Mouse (Mus musculus) layer of hippocampus, postnatal 14 days (tissue): ENCODE measurements at regions not wholly inside any gene's neighbourhood (a gene's known extent, or its start where the extent isn't known, plus 50 kb on each side); places are given as distances from the start of the nearest gene placed in this dataset.
"Not testable (repeated sequence)": the region's sequence is repeated elsewhere in the genome, so short reads cannot be mapped to it uniquely, and the experiment has no call there.

ENCODE experiments used
- DNase-seq, 2 experiments: peaks; one replicate each; pipeline ENCODE4 v3.0.0; 2021 to 2022; ENCODE audit warnings: low spot score in 2 of 2, mixed read lengths in 1 of 2

DNA sequence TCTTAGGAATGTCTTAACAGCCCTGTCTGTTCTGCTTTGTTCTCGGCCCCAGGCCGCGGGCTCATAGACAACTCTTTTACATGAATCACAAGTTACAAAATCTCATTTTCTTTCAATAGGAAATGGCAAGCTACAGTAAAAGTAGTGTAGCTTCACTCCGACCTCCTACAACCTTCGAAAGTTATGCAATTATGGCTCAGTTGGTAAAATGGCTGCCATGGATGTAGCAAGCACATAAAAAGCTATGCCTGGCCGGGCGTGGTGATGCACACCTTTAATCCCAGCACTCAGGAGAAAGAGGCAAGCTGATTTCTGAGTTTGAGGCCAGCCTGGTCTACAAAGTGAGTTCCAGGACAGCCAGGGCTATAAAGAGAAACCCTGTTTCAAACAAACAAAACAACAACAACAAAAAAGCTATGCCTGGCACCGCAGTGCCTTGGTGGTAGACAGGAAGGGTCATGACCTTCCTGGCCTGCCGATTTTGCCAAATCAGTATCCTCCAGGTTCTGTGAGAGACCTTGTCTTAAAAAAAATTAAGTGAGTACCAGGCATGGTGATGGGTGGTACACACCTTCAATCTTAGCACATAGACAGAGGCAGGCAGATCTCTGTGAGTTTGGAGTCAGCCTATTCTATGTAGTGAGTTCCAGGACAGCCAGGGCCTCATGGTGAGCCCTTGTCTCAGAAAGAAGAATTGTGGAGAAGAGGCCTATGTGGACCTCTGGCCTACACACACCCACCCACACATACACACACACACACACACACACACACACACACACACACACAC is 71.8 kb upstream of the Cpsf6 start:
- no peak for DNase-seq

DNA sequence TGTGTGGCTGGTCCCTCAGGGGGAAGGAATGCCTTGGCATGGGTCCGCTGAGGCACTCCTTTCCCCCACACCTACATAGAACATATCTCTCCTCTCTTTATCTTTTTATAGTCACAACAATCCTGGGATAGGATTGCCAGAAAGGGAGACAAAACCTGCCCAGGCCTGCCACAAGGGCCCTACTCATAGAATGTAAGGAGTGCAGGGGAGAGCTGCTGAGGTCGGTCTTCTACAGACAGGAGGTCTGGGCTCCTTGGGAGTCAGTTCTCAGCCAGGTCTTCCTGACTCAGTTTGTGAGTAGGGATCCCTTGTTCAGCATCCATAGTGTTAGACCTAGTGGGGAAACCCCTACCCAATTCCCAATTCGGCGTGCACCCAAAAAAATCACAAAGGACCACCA is 70.8 kb upstream of the Cpsf6 start:
- DNase-seq = no peak

DNA sequence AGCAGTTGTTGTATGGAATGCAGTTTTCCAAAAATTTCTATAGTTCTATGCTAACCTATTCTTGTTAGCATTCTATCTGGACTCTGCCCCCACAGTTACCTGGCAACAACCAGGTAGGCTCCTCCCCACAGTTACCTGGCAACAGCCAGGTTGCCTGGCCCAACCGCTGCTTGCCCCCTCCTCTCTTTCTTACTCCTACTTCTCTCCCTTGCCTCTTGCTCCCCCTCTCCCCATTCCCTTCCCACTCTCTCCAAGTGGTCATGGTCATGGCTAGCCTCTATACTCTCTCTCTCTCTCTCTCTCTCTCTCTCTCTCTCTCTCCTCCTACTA is 70.4 kb upstream of the Cpsf6 start:
- no peak for DNase-seq

DNA sequence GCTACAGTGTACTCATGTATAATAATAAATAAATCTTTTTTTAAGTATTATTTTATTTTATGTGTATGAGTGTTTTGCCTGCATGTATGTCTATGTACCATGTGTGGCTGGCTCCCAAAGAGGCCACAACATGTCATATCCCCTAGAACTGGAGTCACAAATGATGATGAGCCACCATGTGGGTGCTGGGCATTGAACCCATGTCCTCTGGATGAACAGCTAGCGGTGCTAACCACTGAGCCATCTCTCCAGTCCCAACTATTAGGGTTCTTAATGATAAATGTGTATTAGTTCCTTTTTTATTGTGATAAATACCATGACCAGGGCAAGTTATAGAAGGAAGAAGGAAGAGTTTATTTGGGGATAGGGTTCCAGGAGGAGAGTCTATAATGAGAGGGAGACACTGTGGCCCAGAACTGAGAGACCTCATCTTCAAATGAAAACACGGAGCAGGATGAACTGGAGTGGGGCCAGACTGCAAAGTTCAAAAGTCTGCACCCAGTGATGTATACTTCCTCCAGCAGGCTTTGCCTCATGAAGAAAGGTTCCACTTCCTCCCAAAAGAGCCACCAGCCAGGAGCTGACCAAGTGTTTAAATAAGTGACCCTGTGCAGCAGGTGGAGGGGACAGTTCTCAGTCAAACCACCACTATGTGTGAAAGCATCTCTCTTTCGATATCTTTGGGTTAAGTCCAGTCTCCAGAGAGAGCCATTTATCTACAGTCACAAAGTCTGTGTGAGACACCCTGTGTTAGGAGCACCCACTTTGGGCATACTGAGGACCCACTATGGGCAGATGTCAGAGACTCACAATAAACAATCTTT is 69.8 kb upstream of the Cpsf6 start:
- no peak for DNase-seq

DNA sequence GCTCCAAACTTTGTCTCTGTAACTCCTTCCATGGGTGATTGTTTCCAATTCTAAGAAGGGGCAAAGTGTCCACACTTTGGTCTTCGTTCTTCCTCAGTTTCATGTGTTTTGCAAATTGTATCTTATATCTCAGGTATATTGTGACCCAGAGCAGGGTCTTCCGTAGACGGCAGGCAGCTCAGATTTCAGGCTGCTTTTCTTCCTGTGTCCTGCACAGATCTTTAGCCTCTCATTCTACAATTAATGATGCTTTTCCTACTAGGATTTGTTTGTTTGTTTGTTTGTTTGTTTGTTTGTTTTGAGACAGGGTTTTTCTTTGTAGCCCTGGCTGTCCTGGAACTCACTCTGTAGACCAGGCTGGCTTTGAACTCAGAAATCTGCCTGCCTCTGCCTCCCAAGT is 69.0 kb upstream of the Cpsf6 start:
- not testable (repeated sequence) for DNase-seq

DNA sequence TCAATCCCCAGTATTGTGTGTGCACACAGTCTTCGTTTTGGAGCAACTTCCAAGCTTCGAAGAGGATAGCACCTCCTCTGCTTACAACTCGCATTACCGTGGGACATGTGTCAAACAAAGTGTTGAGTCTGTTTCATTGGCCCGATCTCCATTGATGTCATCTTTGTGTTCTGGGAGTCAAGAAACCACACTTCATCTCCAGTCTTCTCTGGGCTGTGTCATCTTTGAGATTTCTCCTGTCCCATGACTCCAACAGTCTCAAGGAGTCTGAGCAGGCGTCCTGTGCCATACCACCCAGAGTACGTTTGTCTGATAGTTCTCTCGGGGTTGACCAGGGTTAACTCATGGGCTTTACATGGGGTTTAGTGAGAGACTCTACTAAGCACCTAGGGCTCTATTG is 67.8 kb upstream of the Cpsf6 start:
- no peak for DNase-seq

DNA sequence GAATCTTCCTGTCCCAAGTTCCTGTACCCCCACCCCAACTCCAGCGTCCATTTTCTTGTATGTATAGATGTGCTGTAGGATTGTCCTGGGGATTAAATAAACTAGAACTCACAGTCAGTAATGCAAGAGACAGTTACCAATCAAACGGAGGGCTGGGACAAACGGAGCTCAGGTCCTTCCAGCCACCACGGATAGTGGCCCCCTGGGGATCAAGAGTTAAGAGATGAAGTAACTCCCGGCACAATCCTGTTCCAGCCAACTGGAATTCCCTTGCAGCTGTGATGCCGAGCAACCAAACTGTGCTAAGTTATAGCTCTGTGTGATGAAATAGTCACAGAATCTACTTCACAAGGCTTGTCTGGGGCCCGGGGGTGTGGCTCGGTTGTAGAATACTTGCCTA is 67.4 kb upstream of the Cpsf6 start:
- DNase-seq = no peak

DNA sequence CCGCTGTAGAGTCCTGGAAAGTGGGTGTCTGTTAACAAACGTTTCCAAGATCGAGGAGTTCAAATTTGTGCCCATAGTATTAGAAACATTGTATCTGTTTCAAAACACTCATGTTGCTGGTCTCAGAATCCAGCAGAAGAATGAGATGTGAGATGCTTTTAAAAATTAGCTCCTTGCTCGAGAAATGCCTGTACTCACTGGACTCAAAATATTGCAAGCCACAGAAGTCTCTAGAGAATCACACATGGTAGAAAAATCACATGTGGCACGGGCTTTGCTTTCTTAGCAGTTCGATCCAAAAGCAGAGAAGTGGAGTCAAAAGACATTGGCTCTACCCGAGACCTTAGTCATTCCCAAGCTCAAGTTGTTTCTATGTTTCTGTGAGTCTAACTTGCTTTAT is 67.0 kb upstream of the Cpsf6 start:
- no peak for DNase-seq

DNA sequence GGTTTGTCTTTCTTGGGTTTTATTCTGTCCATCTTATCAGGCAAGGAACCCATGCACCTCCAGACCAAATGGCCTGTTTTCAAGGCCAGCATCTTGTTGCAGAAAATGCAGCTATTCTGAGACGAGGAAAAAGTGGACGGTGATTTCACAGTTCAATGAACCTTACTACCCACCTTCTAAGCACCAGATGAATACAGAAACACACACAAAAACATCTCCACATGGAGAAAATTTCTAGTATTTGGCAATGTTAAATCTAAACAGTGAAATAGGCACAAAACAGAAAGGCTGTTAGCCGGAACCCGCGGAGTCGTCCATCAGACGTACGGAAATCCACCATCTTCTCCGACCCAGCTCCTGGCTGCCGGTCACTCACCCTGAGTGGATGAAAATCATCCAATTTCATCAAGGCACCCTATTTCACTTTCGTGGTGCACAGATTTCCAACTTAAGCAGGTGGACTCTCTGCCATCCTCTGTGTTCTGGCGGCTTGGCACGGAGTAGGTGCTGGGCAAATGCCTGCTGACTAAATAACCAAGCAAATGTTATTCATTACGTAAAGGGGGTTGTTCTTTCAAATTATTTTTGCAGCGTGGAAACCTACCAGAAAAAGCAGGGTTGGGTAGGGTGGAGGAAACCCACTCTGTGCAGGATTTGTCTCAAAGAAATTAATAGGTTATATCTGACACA is 66.1 kb upstream of the Cpsf6 start:
- peak in 1 of 2 experiments; percentile 69 for DNase-seq

DNA sequence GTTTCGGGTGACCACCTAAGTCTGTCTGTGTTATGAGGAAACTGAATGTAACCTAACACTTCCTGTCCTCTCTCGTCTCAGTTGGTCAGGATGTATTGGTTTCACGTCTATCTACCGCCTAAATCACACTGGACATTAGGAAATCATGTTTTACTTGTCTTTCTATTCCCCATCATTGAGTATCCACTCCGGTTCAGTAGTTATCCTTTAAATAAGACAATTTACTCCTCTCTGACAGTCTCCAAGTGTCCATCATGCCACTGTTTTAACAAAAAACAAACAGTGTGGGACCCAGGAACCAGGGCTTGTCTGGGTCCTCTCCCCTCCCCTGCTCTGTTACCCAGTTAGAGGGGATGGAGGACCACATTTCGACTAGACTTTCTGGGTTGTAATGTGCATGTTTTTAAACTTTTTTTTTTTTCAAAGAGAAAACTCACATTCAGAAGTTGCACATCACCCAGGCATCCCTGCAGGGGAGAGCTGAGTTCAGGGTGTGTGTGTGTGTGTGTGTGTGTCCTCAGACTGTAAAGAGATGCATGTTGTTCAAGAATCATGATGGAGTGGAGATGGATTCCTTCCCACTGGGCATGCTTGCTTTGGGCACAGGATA is 65.5 kb upstream of the Cpsf6 start:
- no peak for DNase-seq

DNA sequence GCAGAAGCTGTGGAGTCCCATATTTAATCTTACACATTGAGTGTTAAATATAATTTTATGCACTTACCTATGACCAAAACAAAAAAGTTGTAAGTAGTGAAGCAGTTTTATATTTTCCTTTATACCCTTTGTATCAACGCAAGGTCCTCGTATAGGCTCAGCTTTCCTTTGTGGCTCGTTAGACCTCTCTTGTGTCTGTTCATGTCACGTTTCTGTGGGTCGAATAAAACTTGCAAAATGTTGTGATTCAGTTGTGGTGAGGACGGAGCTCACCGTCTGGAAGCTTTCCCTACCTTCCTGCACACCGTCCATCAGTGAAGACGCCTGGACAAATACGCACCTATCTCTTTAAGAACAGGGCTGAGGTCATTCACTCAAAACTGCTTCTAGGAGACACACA is 64.9 kb upstream of the Cpsf6 start:
- DNase-seq = no peak

DNA sequence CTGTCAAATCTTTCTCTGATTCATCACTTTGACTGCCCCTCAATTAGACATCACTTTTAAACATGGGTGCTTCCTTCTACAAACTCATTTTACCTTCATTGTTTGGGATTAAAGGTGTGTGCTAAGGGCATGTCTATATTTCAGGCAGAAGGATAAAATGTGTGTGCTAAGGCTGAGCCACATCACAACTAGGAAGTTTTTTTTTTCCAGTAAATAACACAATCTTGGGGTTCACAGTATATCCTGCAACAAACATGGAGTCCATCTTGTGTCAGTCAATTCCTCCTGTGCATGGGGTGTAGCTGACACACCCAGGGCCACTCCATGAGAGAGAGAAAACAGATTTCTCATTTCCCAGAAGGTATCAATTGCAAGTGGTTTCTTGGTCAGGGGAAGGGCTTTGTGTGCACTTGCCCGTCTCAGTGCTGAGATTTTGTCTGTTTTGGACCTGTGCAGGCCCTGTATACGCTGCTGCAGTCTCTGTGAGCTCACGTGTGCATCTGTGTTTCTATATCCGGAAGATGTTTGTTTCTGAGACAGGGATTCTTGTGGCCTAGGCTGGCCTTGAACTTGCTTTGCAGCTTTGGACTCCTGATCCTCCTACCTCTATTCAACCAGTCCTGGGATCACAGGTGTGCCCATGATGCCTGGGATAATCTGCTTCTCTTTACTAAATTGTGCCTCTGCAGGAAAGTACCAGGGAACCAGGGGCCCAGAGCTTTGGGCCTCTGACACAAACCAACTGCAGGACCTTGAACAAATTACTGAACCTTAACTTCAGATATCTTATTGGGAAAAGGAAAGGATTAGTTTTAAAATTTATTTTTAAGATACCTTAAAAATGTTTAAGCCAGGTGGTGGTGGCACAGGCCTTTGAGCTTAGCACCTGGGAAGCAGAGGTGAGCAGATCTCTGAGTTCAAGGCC is 63.9 kb upstream of the Cpsf6 start:
- no peak for DNase-seq

DNA sequence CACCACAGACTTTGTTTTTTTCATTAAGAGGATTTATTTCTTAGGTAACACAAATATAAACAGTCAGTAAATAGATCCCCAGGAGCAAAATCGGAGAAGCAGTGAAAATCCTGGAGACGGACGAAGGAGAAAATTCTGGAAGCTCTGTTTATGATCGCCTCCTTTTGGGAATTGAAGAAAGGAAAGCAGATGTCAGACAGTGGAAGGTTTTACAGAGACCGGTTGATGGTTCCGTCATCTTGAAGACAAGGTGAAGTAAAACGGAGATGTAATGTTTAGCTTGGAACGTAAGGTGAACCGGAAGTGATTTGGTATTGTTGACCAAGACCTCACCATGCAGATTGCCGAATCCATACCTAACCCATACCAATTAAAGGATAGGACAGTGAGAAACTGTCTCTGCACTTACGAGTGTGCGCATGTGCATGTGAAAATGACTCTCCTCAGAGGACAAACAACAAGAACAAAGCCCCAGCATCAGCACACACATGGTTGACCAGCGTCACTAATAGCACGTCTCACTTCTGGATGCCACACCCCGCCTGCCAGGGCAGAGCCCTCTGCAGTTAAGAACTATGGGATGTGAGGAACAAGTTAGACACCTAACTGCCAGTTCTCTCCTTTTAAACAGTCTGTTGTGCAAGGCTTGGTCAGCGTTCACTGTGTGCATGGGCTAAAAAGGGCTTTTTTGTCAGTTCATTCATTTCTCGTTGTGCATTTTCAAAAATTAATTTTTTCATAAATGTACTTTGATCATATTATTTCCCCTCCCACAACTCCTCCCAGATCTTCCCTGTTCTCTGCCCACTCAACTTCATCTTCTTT is 62.4 kb upstream of the Cpsf6 start:
- no peak for DNase-seq

DNA sequence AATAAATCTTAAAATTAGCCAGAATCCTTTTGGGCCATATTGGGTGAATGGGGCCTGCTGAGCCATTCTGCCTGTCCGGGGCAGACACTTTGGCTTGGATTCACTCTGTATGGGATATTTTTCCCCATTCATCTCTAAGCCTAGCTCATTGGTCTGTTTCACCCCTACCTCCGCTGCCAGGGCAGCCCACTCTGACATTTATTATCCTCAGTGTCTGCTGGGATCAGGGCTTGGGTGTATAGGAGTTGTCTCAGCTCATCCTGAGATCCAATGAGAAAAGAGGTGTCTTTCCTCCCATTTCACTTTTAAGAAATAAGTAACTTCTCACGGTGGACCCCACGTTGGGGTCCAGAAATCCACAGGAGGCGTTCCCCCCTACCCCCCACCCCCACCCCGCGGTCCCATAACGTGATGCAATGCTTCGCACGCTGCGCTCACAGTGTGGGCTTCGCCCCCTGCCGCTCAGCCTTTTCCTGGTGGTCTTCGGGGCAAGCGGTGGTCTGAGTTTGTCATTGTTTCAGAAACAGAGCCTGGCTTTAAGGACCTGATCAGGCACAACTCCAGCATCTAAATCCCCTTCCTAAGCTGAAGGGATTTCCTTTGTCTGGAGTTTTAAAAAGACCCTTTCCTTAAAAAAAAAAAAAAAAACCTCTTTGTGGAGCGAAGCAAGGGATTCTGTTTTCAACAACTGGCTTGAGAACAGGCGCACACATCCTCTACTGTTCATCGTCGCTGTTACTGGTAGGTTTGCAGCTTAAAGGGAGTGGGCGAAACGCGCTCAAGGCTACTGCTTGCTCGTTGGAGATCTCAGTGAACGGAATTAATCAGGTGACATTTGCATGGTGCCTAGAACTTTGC is 61.5 kb upstream of the Cpsf6 start:
- no peak for DNase-seq

DNA sequence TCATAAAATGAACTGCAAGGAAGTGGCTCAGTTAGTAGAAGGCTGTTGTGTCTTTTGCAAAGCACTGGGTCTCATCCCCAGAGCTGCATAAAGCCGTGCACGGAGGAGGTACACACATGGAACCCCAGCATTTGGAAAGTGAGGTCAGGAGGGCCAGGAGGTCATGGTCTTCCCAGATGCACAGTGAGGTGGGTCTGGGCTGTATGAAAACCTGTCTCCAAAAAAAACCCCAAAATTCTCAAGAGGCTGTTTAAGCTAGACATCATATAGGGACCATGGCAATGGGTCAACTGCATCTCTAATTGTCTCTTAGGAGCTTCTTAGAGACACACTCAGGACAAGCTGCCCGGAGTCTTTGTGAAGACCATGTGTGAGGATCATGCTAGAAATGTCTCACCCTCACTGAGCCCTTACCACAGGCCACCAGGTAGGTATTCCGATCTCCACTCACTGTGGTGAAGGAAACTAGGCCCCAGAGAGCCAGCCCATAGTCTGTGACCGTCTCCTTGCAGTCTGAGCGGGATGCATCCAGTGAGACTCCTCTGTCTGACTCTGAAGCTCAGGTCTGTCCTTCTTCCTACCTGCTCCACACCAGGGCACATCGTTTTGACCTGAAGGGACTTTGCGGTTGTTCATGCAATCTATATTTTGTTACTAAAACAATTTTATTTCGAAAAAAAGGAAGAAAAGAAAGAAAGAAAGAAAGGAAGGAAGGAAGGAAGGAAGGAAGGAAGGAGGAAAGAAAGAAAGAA is 60.6 kb upstream of the Cpsf6 start:
- no peak for DNase-seq

DNA sequence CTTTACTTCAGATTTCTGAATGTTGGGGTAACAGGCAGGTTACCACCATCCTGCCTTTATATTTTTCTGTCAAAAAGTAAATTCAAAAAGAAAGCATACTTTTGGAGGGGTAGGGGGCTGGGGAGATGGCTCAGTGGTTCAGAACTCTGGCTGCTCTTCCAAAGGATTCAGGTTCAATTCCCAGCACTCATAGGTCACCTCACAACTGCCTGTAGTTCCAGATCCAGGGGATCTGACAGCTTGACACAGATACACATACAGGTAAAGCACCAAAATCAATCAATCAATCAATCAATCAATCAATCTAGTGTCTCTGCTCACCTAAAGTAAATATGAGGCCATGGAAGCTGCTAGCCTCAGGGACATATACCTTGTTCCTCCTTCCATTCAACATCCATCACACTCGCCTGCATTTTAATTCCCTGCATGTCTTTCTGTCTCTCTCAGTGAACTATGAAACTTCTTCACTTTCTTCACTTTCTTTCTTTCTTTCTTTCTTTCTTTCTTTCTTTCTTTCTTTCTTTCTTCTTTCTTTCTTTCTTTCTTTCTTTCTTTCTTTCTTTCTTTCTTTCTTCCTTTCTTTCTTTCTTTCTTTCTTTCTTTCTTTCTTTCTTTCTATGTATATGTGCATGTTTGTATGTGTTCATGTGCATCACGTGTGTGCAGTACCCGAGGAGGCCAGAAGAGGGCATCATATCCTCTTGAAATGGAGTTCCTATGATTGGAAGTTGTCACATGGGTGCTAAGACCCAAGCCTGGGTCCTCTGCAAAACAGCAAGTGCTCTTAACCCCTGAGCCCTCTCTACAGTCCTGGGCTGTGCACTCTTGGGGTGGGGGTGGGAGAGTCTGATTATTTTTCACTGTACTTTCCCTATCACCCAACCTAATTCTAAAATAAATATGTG is 59.6 kb upstream of the Cpsf6 start:
- DNase-seq = no peak

DNA sequence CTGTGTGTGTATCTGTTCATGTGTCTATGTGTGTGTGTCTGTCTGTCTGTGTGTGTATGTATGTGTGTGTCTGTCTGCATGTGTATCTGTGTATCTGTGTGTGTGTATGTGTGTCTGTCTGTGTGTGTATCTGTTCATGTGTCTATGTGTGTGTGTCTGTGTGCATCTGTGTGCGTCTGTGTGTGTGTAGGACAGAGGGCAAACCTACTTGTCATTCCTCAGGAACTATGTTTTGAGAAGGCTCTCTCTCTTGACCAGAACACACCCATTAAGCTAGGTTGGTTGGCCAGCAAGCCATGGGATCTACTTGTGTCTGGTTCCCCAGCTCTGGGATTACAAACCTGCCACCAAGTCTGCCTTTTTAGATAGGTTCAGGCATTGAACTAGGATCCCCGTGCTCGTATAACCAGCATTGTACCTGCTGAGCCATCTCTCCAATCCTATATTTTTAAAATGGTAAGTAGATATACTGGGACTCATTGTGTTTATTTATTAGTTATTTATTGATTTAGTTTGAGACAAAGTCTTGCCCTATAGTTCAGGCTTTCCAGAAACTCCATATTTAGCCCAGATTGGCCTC is 58.9 kb upstream of the Cpsf6 start:
- DNase-seq = no peak
